Mouse (Mus musculus) duodenum, adult 2 months (tissue): ENCODE results near the gene Pramel3. TPM values are rescaled to one million over a fixed set of nuclear protein-coding genes. Genes with fewer than 3 reads are reported as not detected.

Experiments
- polyA plus RNA-seq: library from polyadenylated mRNA; depleted of rRNA; stranded (reverse); fragments of >200 nt; gene quantifications from 2 replicates; pipeline ENCODE4 v1.2.3, GENCODE M21; 2012; ENCODE audit warnings: low replicate concordance; rRNA removed

The Pramel3 gene
- polyA plus RNA-seq = not detected in 2 replicates

DNA sequence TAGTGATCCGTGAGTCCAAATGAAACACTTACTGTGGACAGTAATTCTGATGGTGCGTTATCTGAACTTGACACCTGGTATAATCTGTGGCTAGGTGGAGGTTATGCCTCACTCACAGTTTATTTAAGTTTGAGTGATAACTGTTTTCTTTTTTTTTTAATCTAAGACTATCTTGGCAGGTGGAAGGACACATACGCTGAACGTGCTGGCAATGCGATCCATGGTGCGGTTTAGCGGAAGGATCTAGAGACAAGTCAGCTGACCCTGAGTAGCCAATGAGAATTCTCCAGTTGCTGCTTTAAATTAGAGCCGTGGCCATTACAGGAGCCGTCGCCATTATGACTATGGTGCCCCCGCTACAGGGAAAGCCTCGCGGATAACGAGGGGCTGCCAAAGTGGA lies at the start of gene Pramel3:
TSS of gene Pramel3 (plus strand) at position 301 of the 400 bp plus-strand sequence.

Other genes with a start within 250 kb of the Pramel3 start
- gene Gm15023, start 124.7 kb upstream of the Pramel3 start, polyA plus RNA-seq = not detected in 2 replicates
- not detected in 2 replicates for gene Tceal6, start 91.6 kb upstream of the Pramel3 start, polyA plus RNA-seq
- gene Gm5128, start 71.0 kb downstream of the Pramel3 start, polyA plus RNA-seq = not detected in 2 replicates
- gene Gm7903, start 131.5 kb downstream of the Pramel3 start, polyA plus RNA-seq = not detected in 2 replicates
- not detected in 2 replicates for gene AV320801, start 192.3 kb downstream of the Pramel3 start, polyA plus RNA-seq